Mouse (Mus musculus): ENCODE results near the gene Papln. TPM values are rescaled to one million over a fixed set of nuclear protein-coding genes. Genes with fewer than 3 reads are reported as not detected.
A peak's percentile ranks its signal among the peaks of the same experiment; 100 is the strongest.

The Papln gene
- polyA plus RNA-seq (2014; fragmentation: Nextera tagmentation; extraction: Ambion mirVana) = 1.5 and 2.1 TPM in 2 replicates

GRCm38 (mm10) chr12:83763311-83764043, at the start of gene Papln:
TSS of gene Papln (plus strand) at chr12:83763634.
- 8% methylated on average over 28 of the region's 31 CpGs for WGBS
- Histone ChIP-seq H3K27me3 (replicated peaks; ENCODE audit: control insufficient read depth, insufficient read depth, low read length) (no peaks in the 10 kb centered on the region), H3K27ac (ENCODE audit: low read depth) (no peak within 1 kb of the TSS)

DNA sequence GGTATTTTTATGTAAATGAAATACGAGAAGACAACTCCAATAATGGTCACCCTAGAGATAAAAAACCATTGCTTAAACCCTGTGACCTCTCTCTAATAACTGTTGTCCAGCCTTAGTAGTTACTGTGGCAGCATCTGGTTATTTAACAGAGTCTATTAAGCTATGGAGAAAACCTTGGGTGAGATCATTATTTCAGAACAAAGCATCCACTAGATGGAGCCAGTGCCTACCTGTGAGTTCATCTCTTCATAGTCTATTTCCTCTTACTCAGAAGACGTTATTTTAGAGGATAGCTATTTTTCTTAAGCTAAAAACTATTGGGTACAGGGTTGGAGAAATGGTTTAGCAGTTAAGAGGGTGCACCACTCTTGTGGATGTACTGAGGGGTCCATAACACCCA, 49.7 kb upstream of the Papln start:
- no peak overlapping the region for H3K27ac ChIP-seq (ENCODE audit: low read depth)
- no peaks in the 10 kb centered on the region for H3K27me3 ChIP-seq (replicated peaks; ENCODE audit: control insufficient read depth, insufficient read depth, low read length)
- H3K9me3 ChIP-seq (ENCODE audit: control insufficient read depth, low read length) = no peaks in the 10 kb centered on the region
- ATAC-seq (replicated peaks; ENCODE audit: low FRiP score, low TSS enrichment, low read depth) (0 out of 2 replicates have a peak, but pooled peaks have one; percentile 33), DNase-seq (ENCODE audit: low spot score) (no peak)
- no peaks in the 10 kb centered on the region for H3K4me1 ChIP-seq (replicated peaks; ENCODE audit: control insufficient read depth, insufficient read depth, low read length)
- no peak overlapping the region for H3K4me2 ChIP-seq (ENCODE audit: low read length)
- H3K4me3 ChIP-seq (ENCODE audit: low read depth, low read length) = no peak overlapping the region
- WGBS = 42% methylated on average over 2 of the region's 2 CpGs
- peaks cover 65% of the 10 kb centered on the region for H3K36me3 ChIP-seq (ENCODE audit: control insufficient read depth, insufficient read depth, low read length)
- no peak overlapping the region for H3K9ac ChIP-seq (ENCODE audit: low read length)

More at GRCm38 (mm10) chr12:83763311-83764043, at the start of gene Papln:
- no peaks in the 10 kb centered on the region for H3K9me3 ChIP-seq (ENCODE audit: control insufficient read depth, low read length)
- no peaks in the 10 kb centered on the region for H3K36me3 ChIP-seq (ENCODE audit: control insufficient read depth, insufficient read depth, low read length)
- peak; percentile 45; the same call in 1 of the 2 replicates for ATAC-seq (replicated peaks; ENCODE audit: low FRiP score, low TSS enrichment, low read depth)
- peak within 1 kb of the TSS; percentile 20; the same call in 1 of the 2 replicates for H3K9ac ChIP-seq (ENCODE audit: low read length)
- peak within 1 kb of the TSS; percentile 70 for H3K4me2 ChIP-seq (ENCODE audit: low read length)
- H3K4me3 ChIP-seq (ENCODE audit: low read depth, low read length) = peak within 1 kb of the TSS; percentile 32
- peaks cover 21% of the 10 kb centered on the region for H3K4me1 ChIP-seq (replicated peaks; ENCODE audit: control insufficient read depth, insufficient read depth, low read length)
- peak; percentile 66 for DNase-seq (ENCODE audit: low spot score)

DNA sequence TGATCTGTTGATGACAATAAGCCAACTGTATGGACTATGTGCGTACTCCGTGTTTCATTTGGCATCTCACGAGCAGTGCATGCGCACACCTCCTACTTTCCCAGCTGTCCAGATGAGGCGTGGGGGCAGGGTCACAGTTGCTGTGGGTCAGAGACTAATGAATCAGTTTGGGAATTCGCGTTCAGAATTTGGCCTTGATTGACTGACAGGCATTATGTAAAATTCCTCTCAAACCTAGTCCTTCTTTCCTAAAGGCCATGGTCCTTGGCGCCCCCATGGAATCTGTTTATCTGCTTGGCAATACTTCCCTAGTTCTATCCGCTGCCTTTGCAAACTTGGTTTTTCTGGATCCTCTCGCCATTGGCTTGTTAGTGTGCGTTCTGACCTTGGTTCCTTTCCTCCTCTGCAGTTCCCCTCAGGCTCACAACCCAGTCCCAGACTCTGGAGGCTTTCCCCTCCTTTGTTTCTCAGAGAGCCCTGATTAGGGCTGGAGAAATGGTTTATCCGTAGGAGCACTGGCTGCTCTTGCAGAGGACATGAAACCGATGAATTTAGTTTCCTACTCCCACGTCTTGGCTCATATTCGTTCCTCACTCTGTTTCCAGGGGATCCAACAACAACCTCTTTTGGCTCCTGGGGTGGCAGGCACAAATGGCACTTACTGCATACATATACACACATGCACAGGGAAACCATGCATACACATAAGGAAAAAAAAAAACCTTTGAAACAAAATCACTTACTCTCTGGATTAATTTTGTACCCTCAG, 46.8 kb upstream of the Papln start:
- DNase-seq (ENCODE audit: low spot score) (no peak), ATAC-seq (replicated peaks; ENCODE audit: low FRiP score, low TSS enrichment, low read depth) (no peak)
- Histone ChIP-seq H3K27ac (ENCODE audit: low read depth) (no peak overlapping the region), H3K4me2 (ENCODE audit: low read length) (no peak overlapping the region), H3K9me3 (ENCODE audit: control insufficient read depth, low read length) (no peaks in the 10 kb centered on the region), H3K4me3 (ENCODE audit: low read depth, low read length) (no peak overlapping the region), H3K27me3 (replicated peaks; ENCODE audit: control insufficient read depth, insufficient read depth, low read length) (no peaks in the 10 kb centered on the region), H3K4me1 (replicated peaks; ENCODE audit: control insufficient read depth, insufficient read depth, low read length) (peaks cover 13% of the 10 kb centered on the region), H3K36me3 (ENCODE audit: control insufficient read depth, insufficient read depth, low read length) (peaks cover 79% of the 10 kb centered on the region), H3K9ac (ENCODE audit: low read length) (no peak overlapping the region)
- WGBS = 91% methylated on average over 15 of the region's 15 CpGs

DNA sequence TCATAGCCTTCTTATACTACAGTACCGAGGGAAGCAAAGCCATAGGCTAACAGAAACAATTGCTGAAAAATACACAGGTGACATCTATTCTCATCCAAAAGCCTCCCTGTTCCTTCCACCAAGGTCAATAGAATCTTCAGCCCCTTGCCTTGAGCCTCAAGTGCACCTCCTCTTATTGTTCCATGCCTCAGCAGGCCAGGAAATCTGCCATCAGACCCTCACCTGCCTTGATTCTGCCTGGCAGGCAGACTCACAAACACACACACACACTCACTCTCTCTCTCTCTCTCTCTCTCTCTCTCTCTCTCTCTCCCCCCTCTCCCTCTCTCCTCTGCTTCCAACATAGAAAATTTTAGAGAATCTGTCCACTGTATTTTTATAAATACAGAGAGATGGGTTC, 44.0 kb upstream of the Papln start:
- WGBS = 95% methylated on average over 1 of the region's 1 CpGs
- H3K36me3 ChIP-seq (ENCODE audit: control insufficient read depth, insufficient read depth, low read length) = peaks cover 77% of the 10 kb centered on the region
- no peak overlapping the region for H3K27ac ChIP-seq (ENCODE audit: low read depth)
- DNase-seq (ENCODE audit: low spot score) (no peak), ATAC-seq (replicated peaks; ENCODE audit: low FRiP score, low TSS enrichment, low read depth) (no peak)
- no peaks in the 10 kb centered on the region for H3K27me3 ChIP-seq (replicated peaks; ENCODE audit: control insufficient read depth, insufficient read depth, low read length)
- no peak overlapping the region for H3K4me2 ChIP-seq (ENCODE audit: low read length)
- no peak overlapping the region for H3K4me3 ChIP-seq (ENCODE audit: low read depth, low read length)
- peaks cover 13% of the 10 kb centered on the region for H3K4me1 ChIP-seq (replicated peaks; ENCODE audit: control insufficient read depth, insufficient read depth, low read length)
- no peaks in the 10 kb centered on the region for H3K9me3 ChIP-seq (ENCODE audit: control insufficient read depth, low read length)
- no peak overlapping the region for H3K9ac ChIP-seq (ENCODE audit: low read length)

DNA sequence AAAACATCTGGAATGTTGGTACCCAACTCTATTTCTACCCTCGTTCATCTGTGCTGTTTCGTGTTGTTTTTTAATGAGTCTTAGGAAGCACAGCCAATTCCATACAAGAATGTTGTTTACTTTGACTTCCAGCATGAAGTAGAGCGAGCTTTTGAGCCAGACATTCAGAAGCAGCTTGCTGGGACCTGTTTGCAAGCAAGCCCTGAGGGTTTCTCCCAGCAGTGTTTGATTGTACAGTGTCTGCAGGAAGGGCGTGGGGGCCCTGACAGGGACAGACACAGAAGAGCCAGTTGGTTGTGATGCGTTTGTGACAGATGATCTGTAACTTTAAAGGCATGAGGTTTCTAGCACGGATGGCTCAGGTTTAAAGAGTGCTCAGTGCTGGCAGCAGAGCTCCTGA, 42.2 kb upstream of the Papln start:
- H3K4me3 ChIP-seq (ENCODE audit: low read depth, low read length) = no peak overlapping the region
- H3K27ac ChIP-seq (ENCODE audit: low read depth) = peak overlapping the region; percentile 34
- no peaks in the 10 kb centered on the region for H3K27me3 ChIP-seq (replicated peaks; ENCODE audit: control insufficient read depth, insufficient read depth, low read length)
- H3K9ac ChIP-seq (ENCODE audit: low read length) = no peak overlapping the region
- peaks cover 79% of the 10 kb centered on the region for H3K36me3 ChIP-seq (ENCODE audit: control insufficient read depth, insufficient read depth, low read length)
- peaks cover 13% of the 10 kb centered on the region for H3K4me1 ChIP-seq (replicated peaks; ENCODE audit: control insufficient read depth, insufficient read depth, low read length)
- no peak overlapping the region for H3K4me2 ChIP-seq (ENCODE audit: low read length)
- ATAC-seq (replicated peaks; ENCODE audit: low FRiP score, low TSS enrichment, low read depth) (no peak), DNase-seq (ENCODE audit: low spot score) (no peak)
- 32% methylated on average over 6 of the region's 6 CpGs for WGBS
- H3K9me3 ChIP-seq (ENCODE audit: control insufficient read depth, low read length) = no peaks in the 10 kb centered on the region

DNA sequence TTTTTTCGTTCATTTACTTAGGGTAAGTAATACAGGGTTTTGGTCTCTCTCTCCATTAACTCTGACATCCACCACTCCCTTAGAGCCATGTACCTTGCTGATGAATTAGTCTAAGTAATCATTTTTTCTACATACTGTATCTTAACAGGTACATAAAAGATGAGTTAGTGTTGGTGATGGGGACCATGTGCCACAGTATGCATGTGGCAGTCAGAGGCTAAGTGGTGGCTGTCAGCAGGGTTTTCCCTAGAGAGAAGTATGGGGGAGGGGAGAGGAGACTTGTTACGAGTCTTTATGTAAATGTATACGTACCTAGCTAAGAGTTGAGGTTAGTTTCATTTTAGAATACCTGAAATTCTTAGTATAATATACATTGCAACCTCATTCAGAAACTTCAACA, 40.4 kb upstream of the Papln start:
- Histone ChIP-seq H3K9ac (ENCODE audit: low read length) (no peak overlapping the region), H3K4me1 (replicated peaks; ENCODE audit: control insufficient read depth, insufficient read depth, low read length) (peaks cover 17% of the 10 kb centered on the region), H3K4me2 (ENCODE audit: low read length) (no peak overlapping the region), H3K9me3 (ENCODE audit: control insufficient read depth, low read length) (no peaks in the 10 kb centered on the region), H3K27ac (ENCODE audit: low read depth) (no peak overlapping the region), H3K36me3 (ENCODE audit: control insufficient read depth, insufficient read depth, low read length) (peaks cover 75% of the 10 kb centered on the region), H3K4me3 (ENCODE audit: low read depth, low read length) (no peak overlapping the region), H3K27me3 (replicated peaks; ENCODE audit: control insufficient read depth, insufficient read depth, low read length) (no peaks in the 10 kb centered on the region)
- DNase-seq (ENCODE audit: low spot score) (no peak), ATAC-seq (replicated peaks; ENCODE audit: low FRiP score, low TSS enrichment, low read depth) (no peak)
- 85% methylated on average over 3 of the region's 3 CpGs for WGBS

DNA sequence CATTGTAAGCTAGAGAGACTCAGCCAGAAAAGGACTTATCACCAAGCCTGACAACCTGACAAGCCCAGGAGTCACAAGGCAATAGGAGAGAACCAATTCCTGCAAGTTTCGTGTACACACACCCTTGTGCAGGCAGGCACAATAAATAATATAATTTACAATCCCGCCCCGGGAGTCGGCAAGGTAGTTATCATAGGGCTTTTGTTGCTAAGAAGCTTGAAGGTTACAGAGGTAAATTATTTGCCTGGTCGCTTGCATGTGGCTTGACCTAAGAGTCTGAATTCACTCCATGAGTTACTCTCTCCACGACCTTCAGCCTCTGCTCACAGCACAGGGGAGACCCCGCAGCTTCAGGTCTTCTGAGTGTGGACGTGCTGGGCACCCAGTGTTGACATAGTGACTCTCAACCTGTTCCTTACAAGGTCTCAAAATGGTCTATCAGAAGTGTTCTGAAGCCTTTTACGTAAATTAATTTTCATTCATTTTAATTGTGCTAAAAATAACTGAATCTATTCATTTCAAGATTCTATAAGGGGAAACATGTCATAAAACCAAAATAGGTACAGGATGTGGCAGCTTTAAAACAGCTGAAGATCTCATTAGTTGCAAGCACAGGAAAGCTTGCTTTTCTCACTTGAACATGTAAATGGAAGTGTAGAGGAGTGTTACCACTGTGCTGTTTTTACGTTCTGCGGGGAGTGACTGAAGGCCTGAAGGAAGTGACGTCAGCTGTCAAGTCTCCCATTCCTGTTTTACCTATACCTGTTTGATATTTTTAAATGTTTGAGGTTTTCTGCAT, 36.7 kb upstream of the Papln start:
- Histone ChIP-seq H3K9me3 (ENCODE audit: control insufficient read depth, low read length) (no peaks in the 10 kb centered on the region), H3K4me2 (ENCODE audit: low read length) (no peak overlapping the region), H3K36me3 (ENCODE audit: control insufficient read depth, insufficient read depth, low read length) (peaks cover 91% of the 10 kb centered on the region), H3K4me1 (replicated peaks; ENCODE audit: control insufficient read depth, insufficient read depth, low read length) (peaks cover 3% of the 10 kb centered on the region; the same call in 1 of the 2 replicates), H3K27me3 (replicated peaks; ENCODE audit: control insufficient read depth, insufficient read depth, low read length) (no peaks in the 10 kb centered on the region), H3K27ac (ENCODE audit: low read depth) (peak overlapping the region; percentile 59), H3K4me3 (ENCODE audit: low read depth, low read length) (no peak overlapping the region), H3K9ac (ENCODE audit: low read length) (no peak overlapping the region)
- ATAC-seq (replicated peaks; ENCODE audit: low FRiP score, low TSS enrichment, low read depth) (peak; percentile 75), DNase-seq (ENCODE audit: low spot score) (no peak)
- 61% methylated on average over 12 of the region's 12 CpGs for WGBS

DNA sequence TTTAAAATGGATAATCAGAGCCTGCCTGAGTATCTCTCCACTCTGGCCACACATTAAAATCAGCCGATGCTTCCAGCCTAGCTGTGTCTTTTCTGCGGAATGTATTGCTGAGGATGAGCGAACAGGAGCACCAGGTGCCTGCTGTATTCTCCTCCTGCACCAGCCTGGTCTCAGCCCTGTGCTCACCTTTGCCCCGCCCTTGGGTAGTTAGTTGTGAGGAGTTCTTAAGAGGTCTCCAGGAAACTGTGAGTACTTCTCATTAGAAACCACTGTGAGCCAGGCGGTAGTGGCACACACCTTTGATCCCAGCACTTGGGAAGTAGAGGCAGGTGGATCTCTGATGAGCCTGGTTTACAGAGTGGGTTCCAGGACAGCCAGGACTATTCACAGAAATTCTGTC, 31.2 kb upstream of the Papln start:
- no peak overlapping the region for H3K27ac ChIP-seq (ENCODE audit: low read depth)
- WGBS = 93% methylated on average over 5 of the region's 5 CpGs
- no peak for DNase-seq (ENCODE audit: low spot score)
- peaks cover 96% of the 10 kb centered on the region for H3K36me3 ChIP-seq (ENCODE audit: control insufficient read depth, insufficient read depth, low read length)
- 0 out of 2 replicates have a peak, but pooled peaks cover 1% of the 10 kb centered on the region for H3K4me1 ChIP-seq (replicated peaks; ENCODE audit: control insufficient read depth, insufficient read depth, low read length)
- H3K27me3 ChIP-seq (replicated peaks; ENCODE audit: control insufficient read depth, insufficient read depth, low read length) = no peaks in the 10 kb centered on the region
- no peaks in the 10 kb centered on the region for H3K9me3 ChIP-seq (ENCODE audit: control insufficient read depth, low read length)
- H3K4me3 ChIP-seq (ENCODE audit: low read depth, low read length) = no peak overlapping the region
- no peak for ATAC-seq (replicated peaks; ENCODE audit: low FRiP score, low TSS enrichment, low read depth)
- H3K4me2 ChIP-seq (ENCODE audit: low read length) = no peak overlapping the region
- H3K9ac ChIP-seq (ENCODE audit: low read length) = no peak overlapping the region

All from intestine, embryonic 14.5 days (tissue).